Mouse (Mus musculus): ENCODE measurements around the gene Atg2b. TPM values are rescaled to one million over a fixed set of nuclear protein-coding genes. Genes with fewer than 3 reads are reported as not detected.

The Atg2b gene
- total and polyA plus RNA-seq, 3 experiments: 14.4 to 28.9 (median 22.7) TPM

DNA sequence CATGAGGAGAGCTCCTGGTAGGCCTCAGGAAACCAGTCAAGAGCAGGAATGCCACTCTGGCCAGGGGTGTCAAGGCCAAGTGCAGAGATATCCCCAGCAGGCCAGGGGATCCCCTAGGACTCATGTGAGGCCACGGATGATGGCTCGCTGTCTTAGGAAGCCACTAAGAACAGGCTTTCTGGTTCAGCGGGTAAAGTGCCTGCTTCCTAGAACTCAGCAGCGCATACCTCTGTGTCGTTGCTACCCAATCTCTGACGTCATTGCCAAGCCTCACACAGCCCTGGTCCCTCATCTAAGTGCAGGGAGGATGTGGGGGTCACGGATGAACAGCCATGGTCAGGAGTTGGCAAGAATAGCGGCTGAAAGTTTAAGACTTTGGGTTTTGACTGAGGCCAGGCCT is 87.9 kb downstream of the Atg2b start:
- no peak for DNase-seq

DNA sequence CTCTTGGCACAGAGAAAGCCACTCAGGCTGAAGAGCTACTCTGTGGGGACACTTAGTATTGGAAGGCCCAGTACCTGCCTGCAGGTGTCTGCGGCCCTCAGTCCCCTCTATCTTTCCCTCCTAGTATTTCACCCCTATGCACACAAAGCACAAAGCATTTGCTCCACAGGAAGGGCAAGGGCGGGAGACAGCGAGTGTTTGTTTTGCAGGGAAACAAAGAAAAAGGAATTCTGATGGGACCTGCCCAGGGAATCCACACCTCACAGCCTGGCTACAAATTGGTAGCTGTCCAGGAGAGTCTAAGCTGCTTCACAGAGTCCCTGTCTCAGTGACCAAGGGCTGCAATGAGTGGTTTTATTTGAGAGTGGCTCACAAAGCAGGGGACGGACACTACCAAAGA is 91.5 kb downstream of the Atg2b start:
- no peak for DNase-seq

DNA sequence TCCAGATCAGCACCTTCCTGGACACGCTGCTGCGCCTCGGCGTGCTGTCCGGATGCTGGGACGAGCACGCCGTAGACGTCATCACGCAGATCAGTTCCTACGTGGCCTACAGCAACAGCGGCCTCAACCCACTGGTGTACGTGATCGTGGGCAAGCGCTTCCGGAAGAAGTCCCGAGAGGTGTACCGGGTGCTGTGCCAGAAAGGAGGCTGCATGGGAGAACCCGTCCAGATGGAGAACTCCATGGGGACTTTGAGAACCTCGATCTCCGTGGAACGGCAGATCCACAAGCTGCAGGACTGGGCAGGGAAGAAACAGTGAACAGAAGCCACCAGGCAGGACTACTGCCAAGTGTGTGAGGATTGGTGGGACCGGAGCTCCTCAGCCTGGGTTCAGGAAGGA is 92.7 kb downstream of the Atg2b start:
- no peak for DNase-seq

DNA sequence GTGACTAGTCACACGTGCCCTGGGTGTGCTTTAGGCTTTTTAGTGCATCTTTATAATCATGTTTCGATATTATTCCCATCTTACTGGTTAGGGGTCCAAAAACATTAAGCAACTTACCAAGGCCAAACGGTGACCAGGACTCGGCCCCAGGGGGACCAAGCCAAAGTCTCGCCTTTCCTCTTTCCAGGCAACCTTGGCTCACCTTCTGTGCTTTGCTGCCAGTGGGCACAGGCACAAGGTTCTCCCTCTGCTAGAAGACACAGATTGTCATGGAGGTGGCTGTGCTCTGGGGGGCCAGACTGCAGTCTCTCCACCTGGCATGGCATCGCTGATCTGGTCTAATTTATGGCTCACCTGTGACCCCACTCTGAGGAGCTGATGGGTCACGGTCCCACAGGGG is 94.2 kb downstream of the Atg2b start:
- DNase-seq: no peak

DNA sequence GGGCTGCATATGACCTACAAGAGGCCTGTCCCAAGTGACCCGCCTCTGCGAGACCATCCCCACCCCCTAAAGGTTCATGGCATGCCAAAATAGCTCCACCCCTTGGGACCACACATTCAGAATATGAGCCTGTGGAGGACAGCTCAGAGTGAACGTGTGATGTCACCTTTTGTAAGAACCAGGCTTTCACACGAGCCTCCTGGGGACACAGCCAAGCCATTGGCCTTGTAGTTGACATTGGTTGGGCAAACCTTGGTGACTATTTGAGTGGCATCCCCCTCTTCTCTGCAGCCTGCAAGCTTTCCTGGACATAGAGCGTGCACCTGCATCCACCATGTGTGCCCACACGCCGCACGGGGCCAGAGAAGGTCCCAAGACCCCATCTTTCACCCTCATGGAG is 97.5 kb downstream of the Atg2b start:
- DNase-seq: peak; percentile 62

DNA sequence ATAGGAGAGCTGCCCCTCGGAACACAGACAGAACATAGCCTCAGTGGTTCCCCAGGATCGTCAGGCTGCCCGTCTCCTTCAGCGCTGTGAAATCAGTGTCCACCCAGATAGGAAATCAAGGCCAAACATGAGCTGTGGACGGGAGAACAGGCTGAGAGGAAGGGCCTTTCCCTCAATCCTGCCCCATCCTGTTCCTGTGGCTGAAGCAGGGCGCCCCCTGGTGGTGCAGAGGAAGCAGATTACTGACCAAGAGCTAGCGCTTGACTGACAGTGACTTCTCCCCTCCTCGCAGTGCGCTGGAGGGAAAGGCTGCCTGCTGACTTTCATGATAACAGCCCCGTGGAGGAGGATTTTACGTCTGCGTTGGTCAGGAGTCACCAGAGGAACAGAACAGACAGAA is 100.2 kb downstream of the Atg2b start:
- DNase-seq: peak; percentile 82

DNA sequence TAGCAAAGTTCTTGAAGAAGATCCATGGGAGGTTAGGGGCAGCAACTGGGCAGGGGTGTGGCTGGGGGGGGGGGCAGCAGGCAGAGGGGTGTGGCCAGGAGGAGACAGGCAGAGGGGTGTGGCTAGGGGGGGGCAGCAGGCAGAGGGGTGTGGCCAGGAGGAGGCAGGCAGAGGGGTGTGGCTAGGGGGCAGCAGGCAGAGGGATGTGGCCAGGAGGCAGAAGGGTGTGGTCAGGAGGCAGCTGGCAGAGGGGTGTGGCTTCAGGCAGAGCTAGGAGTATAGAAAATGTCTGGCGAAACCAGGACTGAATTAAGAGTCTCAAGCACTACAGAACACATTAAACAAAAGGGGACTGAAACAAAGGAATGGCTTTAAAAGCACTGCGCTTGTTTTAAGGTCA is 101.5 kb downstream of the Atg2b start:
- DNase-seq: no peak

DNA sequence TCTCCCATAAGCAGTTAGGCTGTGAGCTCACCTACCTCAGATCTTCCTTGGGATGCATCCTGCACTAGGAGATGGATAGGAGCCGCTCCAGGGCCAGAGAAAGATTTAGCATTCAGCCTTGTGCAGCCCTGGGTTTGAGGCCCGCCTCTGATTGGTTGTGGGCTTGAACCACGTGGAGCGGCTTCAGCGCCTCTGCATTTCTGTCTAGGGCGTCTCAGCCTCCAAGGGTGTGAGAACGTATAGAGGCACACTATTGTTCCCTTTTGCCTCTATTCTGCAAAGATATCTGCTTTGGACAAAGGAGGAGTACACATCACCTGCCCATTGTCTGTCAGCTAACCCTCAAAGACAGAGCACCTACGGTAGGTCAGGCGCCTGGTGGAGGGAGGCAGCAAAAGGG is 102.5 kb downstream of the Atg2b start:
- DNase-seq: no peak

DNA sequence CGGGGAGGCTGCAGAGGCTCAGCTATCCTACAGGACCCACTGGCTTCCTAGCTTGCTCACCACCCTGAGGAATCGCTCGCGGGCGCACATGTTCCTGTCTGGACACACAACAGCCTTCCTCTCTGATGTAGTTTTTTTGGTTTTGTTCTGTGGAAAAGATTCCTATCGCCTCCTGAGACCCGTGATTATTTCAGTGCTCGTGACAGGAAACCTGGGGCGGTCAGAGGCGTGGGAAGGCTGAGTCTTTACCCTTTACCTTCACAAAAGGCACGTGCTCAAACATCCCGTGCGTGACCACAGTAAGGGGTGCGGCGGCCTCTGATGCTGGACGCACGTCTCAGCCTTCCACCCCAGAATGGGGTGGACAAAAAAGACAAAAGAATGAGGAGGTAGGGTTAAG is 104.5 kb downstream of the Atg2b start:
- DNase-seq: no peak

DNA sequence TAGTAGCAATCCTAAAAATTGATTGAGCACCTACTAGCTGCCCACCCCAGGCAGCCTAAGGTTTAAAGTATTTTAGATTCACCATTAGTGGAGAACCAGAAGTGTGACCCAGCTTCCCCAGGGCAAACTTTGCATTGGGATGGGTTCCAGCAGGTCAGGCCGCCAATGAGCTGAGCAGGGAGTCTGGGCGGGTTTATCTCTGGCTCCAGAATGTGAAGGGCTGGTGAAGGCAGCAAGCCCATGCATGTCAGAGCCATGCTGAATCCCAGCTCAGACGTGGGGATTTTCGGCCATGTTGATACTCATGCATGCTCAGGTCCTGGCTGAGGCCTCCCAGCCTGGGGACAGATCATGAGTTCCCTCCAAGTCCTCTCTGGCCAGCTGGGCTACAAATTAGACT is 110.7 kb downstream of the Atg2b start:
- no peak for DNase-seq

DNA sequence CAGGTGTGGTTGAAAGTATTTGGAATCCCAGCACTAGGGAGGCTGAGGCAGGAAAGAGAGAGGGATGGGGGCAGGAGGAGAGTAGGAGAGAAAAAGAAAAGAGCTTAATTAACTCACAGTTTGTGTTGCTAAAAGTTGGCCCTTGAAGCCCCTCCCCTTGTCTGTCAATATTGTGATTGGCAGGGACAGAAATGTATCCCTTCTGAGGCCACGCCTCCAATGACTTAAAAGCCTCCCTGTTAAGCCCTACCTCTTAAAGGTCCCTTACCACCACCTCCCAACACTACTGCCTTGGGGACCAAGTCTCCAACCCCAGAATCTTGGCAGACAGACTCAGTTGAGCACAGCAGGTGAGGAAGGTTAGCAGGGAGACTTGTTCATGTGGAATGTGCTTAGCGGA is 112.4 kb downstream of the Atg2b start:
- DNase-seq: no peak

DNA sequence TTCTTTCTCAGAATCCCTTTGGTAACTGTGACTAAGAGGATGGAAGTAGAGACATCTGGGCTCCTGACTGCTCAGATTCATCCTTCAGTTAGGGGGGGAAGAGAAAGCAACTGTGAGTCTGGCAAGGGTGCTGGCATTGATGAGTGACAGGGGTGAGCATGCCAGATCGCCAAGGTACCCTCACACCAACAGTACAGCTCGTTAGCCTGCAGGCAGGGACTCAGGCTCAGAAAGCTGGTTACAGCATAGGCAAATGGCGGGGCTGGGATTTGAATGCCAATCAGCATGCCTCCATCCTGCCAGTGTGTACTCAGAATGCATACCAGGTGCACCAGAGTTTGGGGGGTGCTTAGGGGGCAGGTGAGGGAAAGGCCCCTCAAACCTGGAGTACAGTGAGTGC is 113.1 kb downstream of the Atg2b start:
- no peak for DNase-seq

Other genes starting within 250 kb of the Atg2b start
- 1 to 10 TPM; 3.6 to 5.6 TPM for gene D430019H16Rik, start 231.4 kb downstream of the Atg2b start, total RNA-seq (2021)
- gene D430019H16Rik, start 231.4 kb downstream of the Atg2b start, polyA plus RNA-seq (2012; rRNA removed): 3.8 and 4.0 TPM in 2 replicates
- 10 to 100 TPM; 12.3 to 12.4 TPM for gene Bdkrb2, start 122.0 kb downstream of the Atg2b start, total RNA-seq (2021)
- gene Bdkrb2, start 122.0 kb downstream of the Atg2b start, polyA plus RNA-seq (2012; rRNA removed): 4.1 and 6.4 TPM in 2 replicates
- not detected for gene Bdkrb1, start 82.1 kb downstream of the Atg2b start, total RNA-seq (2021)
- gene Bdkrb1, start 82.1 kb downstream of the Atg2b start, polyA plus RNA-seq (2012; rRNA removed): 0.24 and 0.36 TPM in 2 replicates
- gene Gskip, start 382 bp downstream of the Atg2b start, total RNA-seq (2021): 10 to 100 TPM; 16.5 to 21.5 TPM
- gene Gskip, start 382 bp downstream of the Atg2b start, polyA plus RNA-seq (2012; rRNA removed): 4.3 and 4.4 TPM in 2 replicates
- gene Ak7, start 20.8 kb upstream of the Atg2b start, total RNA-seq (2021): under 1 TPM; 0.12 to 0.48 TPM
- 0.02 TPM in 1 of 2 replicates, not detected in the other for gene Ak7, start 20.8 kb upstream of the Atg2b start, polyA plus RNA-seq (2012; rRNA removed)
- 100 to 1,000 TPM; 227 to 228 TPM for gene Papola, start 99.5 kb upstream of the Atg2b start, total RNA-seq (2021)
- 19.4 and 28.7 TPM in 2 replicates for gene Papola, start 99.5 kb upstream of the Atg2b start, polyA plus RNA-seq (2012; rRNA removed)